Mouse (Mus musculus) central nervous system, embryonic 14 days (tissue): Measurements from ENCODE around the gene Klri2. TPM values are rescaled to one million over a fixed set of nuclear protein-coding genes. Genes with fewer than 3 reads are reported as not detected.

Experiments
- polyA plus RNA-seq: library from polyadenylated mRNA; depleted of rRNA; stranded (reverse); fragments of >200 nt; gene quantifications from 2 replicates; pipeline ENCODE4 v1.2.3, GENCODE M21; 2012; rRNA removed

Gene Klri2
- polyA plus RNA-seq = 0.01 TPM in 1 of 2 replicates, not detected in the other

DNA sequence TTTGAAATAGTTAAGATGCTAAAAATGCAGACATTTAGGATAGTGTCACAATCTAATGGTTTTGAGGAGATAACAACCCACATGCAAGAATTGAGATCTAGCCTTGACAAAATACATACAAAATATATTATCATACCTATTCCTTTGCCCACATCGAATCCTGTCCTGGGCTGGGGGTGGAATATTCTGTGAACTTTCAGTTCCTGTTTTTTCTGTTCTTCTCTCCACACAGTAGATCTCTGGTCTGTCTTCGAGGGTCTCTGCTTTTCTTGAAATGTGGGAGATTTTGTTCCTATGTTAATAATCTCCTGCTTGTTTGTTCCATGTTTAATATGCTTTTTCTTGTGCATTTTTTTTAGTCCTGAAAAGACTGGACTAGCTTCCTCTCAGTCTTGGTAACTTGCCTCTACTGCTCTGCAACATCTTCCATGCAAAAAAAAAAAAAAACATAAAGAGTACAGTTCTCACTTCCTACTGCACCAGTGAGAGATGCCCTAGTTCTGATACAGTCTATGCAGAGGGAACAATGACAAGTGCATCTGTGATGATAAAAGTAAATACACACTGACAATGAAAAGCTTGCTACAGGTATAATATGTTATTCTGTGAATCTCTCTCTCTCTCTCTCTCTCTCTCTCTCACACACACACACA, at the start of gene Klri2:
Klri2 (minus strand) TSS at position 416 of the 653 bp plus-strand sequence.

GRCm38 (mm10) chr6:129784170-129784569, 43.9 kb upstream of the Klri2 start, which contains the start of gene Gm156:
Gene Gm156 (minus strand): TSS chr6:129784270.

GRCm38 (mm10) chr6:129717032-129717431, 23.3 kb downstream of the Klri2 start, which contains the start of gene Klri1:
Gene Klri1 (minus strand): TSS chr6:129717132.

Other genes with a start within 250 kb of the Klri2 start
- gene Olr1, start 233.3 kb downstream of the Klri2 start, polyA plus RNA-seq = 0.05 and 0.06 TPM in 2 replicates
- gene Tmem52b, start 227.9 kb downstream of the Klri2 start, polyA plus RNA-seq = 0.03 TPM in 1 of 2 replicates, not detected in the other
- gene Gabarapl1, start 207.3 kb downstream of the Klri2 start, polyA plus RNA-seq = 147 and 162 TPM in 2 replicates
- 0.06 and 0.15 TPM in 2 replicates for gene Klre1, start 162.6 kb downstream of the Klri2 start, polyA plus RNA-seq
- 0.23 TPM in 1 of 2 replicates, not detected in the other for gene Klrd1, start 148.7 kb downstream of the Klri2 start, polyA plus RNA-seq
- gene Klrk1, start 116.6 kb downstream of the Klri2 start, polyA plus RNA-seq = 0.15 and 0.29 TPM in 2 replicates
- gene Klrc3, start 97.1 kb downstream of the Klri2 start, polyA plus RNA-seq = not detected in 2 replicates
- gene Klrc2, start 79.8 kb downstream of the Klri2 start, polyA plus RNA-seq = not detected in 2 replicates
- not detected in 2 replicates for gene Klrc1, start 61.5 kb downstream of the Klri2 start, polyA plus RNA-seq
- gene Klri1, start 23.4 kb downstream of the Klri2 start, polyA plus RNA-seq = 0.06 TPM in 1 of 2 replicates, not detected in the other
- not detected in 2 replicates for gene Gm156, start 43.8 kb upstream of the Klri2 start, polyA plus RNA-seq
- not detected in 2 replicates for gene Gm17631, start 122.2 kb upstream of the Klri2 start, polyA plus RNA-seq
- not detected in 2 replicates for gene Klra17, start 136.2 kb upstream of the Klri2 start, polyA plus RNA-seq
- not detected in 2 replicates for gene Klra5, start 177.2 kb upstream of the Klri2 start, polyA plus RNA-seq